Mouse (Mus musculus) lung, adult 2 months (tissue): ENCODE results near the gene Ermard.

Experiments
- CTCF ChIP-seq: fragments of 200-500 bp; IDR thresholded peaks from 2 replicates; pipeline ENCODE4 v1.5.1; 2011; ENCODE audit warnings: mild to moderate bottlenecking, low read length, control low read depth; ENCODE audit not compliant: insufficient read depth
- POLR2A ChIP-seq: fragments of 200-500 bp; IDR thresholded peaks from 2 replicates; pipeline ENCODE4 v1.6.1; 2011; ENCODE audit warnings: low read depth, mild to moderate bottlenecking, control low read depth, low read length, borderline replicate concordance; ENCODE audit errors: extremely low read depth

DNA sequence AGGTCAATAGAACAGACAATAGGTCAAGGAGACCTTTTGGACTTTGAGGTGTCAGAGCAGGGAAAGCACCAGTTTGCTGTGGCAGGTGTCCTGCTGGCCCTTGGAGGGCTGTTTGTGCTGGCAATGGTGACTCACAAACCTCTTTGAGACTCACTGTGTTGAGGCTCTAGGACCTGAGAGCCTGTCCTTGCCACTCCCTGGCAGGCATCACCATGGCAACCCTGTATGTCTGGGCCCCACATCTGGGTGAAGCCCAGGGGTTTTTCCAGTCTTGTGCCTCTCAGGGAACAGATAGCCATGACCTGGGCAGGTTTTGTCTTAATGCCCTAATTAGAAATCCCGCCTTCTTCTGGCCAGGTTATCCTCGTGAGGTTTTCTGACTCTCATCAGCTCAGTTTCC, 47.2 kb downstream of the Ermard start:
- TF ChIP-seq CTCF (no peak), POLR2A (no peak)
